Mouse (Mus musculus): ENCODE measurements around the gene Usp6nl. TPM values are rescaled to one million over a fixed set of nuclear protein-coding genes. Genes with fewer than 3 reads are reported as not detected.

Gene Usp6nl
- 1.7 and 2.2 TPM in 2 replicates for polyA plus RNA-seq (2012; rRNA removed)

GRCm38 (mm10) chr2:6322376-6322901 lies at the start of gene Usp6nl:
Gene Usp6nl (plus strand): TSS chr2:6322667.

Other genes starting within 250 kb of the Usp6nl start
- 25.1 and 50.3 TPM in 2 replicates for gene Proser2, start 192.5 kb upstream of the Usp6nl start, polyA plus RNA-seq (2012; rRNA removed)
- gene Echdc3, start 109.6 kb upstream of the Usp6nl start, polyA plus RNA-seq (2012; rRNA removed): 3.3 and 4.3 TPM in 2 replicates